Mouse (Mus musculus): ENCODE data around the gene Fkbp15. TPM values are rescaled to one million over a fixed set of nuclear protein-coding genes. Genes with fewer than 3 reads are reported as not detected.

Fkbp15 gene
- polyA plus RNA-seq, 2 experiments from 2014 or later = 36.9 to 38.3 TPM

DNA sequence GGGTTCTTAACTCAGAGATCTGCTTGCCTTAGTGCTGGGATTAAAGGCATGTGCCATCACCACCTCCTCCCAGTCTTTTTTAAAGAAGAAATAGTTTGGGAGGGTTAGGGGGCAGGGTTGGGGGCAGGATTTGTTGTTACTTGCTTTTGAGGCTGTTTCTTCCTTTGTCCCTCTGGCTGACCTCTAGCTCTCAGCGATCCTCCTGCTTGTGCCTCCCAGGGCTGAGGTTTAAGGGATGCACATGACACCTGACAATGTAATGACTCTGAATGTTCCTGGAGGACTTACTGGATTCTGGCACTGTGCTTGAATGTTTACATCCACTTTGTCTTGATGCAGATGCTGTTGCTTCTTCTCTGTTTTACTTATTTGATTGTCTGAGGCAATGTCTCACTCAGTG lies 12.1 kb upstream of the Fkbp15 start:
- ATAC-seq = no peak

DNA sequence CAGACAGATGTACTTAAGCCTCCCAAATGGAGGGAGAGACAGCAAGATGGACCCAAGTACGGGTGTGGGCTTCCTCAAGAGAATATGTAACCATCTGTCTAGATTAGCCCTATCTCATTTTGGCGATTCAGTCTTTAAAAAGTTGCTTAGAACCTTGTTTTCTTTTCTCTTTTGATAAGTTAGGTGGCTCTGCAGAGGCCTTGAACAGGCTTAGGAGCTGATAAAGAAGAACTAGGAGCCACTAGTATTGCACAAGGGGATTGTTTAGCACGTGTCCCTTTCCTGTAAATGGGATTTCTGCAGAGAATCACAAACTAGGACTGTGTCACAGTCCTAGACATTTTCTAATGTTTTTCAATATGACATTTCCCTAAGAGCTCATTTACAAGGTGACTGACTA lies 8.7 kb upstream of the Fkbp15 start:
- no peak for ATAC-seq

DNA sequence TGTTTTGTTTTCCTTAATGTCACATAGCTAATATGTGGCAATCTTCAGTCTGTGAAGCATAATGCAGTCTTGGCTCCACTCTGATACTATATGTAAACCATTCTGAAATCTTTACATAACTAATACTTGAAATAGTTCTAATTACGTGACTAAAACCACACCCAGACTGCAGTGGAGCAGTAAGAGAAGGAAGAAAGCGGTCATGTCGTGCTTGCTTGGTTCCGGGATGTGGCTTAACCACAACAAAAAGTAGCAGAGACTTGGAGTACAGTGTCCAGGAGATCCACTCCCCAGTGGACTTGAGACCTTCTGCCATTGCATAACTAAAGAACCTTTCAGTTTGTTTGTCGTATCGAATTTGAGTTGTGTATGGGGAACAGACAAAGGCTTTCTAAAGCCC lies 7.2 kb upstream of the Fkbp15 start:
- ATAC-seq = no peak

DNA sequence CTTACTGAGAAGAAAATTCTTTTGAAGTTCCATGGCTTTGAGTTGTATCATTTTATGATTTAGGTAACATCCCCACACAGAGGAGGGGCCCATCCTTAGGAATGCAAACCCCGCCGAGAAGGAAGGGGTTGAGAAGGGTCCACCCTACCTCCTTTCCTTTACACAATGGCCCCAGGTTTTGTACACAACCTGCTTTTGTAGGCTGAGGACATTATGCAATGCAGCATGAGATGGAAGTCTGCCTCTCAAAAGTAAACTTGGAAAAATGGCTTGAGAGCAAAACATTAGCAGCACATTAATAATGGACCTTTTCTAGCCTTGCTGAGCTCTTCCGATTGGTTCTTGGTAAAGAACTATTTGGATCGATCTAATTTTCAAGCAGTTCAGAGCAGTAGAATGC lies 5.9 kb upstream of the Fkbp15 start:
- ATAC-seq = no peak

DNA sequence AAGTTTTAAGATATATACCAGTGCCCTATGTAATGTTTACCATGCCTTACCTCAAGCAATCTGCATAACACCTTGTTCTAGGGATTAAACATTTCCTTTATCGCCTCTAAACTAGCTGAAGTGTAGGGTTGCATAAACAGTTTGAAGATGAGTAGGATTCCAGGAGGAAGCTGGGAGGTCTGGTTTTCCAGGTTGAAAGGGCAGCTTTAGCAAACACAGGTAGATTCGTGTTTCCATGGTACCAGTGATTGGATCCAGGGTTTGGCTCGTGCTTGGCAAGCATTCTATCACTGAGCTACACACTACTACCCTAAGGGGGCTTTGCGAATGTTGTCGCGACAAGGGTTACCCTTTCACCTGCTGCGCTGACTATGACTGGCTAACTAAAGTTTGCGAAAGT lies 4.0 kb upstream of the Fkbp15 start:
- no peak for ATAC-seq

DNA sequence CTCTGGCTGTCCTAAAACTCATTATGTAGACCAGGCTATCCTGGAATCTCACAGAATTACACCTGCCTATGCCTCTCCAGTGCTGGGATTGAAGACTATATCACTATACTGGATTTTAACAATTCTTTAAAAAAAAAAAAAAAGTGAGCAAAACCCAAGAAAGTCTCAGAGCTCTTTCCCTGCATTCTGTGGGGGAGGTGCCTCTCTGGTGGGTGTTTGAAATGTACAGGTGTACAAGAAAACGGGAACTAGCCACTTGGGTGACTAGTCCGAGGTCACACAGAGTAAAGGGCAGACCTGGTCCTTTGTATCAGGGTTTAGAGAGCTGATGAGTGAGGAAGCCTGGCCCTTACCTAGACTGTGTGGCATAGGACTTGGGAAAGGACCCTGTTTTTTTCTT lies 2.1 kb upstream of the Fkbp15 start:
- ATAC-seq = no peak

DNA sequence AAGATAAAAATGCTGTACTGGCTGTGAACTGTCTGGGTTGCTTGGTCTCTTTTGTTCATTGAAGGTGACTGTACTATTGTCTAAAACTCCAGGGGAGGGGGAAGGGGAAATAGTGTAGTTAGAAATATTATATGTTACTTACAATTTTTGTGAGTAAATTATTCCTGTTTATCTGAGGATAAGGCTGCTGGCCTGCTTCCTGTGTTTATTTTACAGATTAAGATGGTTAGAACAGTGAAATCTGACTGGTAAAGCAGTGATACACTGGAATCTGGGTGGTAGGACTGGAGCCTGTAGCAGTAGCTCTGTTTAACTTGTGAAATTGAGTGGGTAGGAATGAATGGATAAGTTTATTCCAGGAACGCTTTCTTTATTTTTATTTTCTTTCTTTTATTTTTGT lies 1.6 kb upstream of the Fkbp15 start:
- ATAC-seq = no peak

DNA sequence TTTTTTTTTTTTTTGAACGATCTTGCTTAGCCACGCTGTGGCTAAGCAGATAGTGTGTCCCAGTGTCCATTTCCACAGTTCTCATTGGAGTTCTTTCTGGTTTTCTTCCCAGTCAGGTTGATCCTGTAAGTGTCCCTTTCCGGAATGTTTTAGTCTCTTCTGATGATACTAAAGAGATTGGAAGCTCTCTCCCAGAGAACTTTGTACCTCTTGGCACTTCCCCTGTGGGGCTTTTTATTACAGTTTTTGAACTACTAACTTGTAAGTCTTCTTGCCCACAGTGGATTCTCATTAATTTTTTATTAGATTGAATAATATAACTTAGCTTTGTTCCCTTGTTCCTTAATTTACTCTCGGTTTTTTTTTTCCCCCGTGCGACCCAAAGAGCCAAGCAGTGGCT lies 1.2 kb upstream of the Fkbp15 start:
- no peak for ATAC-seq

DNA sequence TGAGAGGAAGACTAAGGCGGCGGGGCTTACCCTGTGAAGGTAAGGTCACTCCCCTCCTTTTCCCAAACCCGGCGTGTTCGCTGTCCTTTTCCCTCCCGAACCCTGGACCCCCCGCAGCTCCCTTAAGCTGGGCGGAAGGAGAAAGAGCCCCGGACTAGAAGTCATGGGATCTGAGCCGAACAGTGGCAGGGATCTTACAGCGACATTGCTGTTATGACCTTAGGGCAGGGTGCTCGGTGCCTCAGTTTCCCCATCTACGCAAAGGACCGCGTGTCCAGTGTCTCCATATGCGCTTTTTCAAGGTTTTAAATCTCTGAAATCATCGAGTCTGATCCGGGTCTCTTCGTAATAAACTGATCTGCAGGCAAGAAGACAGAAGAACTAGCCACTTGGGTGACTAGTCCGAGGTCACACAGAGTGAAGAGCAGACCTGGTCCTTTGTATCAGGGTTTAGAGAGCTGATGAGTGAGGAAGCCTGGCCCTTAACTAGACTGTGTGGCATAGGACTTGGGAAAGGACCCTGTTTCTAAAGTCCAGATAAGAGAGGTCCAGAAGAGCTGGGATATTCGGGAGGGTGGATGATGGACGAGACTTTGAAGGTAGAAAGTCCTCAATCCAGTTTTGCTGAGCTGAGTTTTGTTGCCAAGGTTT lies 582 bp upstream of the Fkbp15 start:
- ATAC-seq = no peak

DNA sequence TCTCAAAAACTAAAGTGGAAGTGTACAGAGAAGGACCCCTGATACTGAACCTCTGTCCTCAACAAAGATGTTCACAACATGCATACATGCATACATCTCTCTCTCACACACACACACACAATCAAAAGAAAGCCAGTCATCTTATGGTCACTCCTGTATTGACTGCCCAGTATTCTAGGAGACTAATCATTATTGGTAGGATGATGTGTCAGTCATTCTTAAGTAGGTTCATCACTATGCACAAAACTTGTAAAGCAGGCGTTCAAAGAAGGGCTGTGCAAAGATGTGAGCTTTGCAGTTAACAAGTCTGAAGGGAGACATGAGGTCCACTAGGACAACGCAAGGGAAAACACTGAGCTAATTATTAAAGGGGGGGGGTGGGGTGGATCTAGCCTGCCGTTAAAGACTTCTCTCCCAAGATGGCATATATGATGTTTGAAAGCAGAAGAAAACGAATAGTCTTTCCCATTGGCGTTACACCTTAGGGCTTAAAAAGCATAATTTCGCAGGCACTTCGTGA lies 1.0 kb downstream of the Fkbp15 start:
- ATAC-seq = no peak

DNA sequence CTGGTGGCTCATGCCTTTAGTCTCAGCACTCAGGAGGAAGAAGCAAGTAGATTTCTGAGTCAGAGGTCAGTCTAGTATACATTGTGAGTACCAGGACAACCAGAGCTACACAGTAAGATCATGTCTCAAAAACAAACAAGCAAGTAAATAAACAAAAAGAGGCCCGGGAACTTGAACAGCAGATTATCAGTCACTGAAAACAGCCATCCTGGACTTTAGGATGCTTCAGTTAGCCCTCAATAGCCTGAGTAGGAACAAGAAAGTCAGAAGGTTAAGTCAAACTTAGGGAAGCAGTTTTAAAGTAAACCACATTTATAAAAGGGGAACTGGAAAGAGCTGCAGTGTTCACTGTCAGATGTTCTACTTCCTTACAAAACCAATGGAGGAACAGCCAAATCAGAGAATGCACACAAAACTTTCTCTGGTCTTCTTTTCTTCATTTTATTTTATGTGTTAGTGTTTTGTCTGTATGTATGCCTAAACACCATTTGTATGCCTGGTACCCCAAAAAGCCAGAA lies 2.7 kb downstream of the Fkbp15 start:
- ATAC-seq = no peak

DNA sequence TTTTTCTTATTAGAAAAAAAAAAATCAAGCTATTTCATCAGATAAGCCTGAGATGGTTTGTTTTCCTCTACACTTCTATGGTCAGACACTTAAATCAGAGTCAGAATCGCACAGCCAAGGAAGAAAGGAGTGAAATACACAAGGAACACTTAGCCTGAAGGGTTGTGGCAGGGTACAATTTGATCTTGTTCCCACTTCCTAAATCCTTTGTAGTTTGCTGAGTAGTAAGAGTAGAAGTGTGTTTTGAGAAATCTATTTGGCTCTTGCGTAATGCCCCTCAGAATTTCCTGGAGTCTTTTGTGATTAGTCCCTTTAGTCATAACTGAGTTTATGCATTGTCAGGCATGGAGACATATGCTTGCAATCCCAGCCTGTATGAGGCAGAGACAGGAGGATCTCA lies 11.0 kb downstream of the Fkbp15 start:
- ATAC-seq = no peak

DNA sequence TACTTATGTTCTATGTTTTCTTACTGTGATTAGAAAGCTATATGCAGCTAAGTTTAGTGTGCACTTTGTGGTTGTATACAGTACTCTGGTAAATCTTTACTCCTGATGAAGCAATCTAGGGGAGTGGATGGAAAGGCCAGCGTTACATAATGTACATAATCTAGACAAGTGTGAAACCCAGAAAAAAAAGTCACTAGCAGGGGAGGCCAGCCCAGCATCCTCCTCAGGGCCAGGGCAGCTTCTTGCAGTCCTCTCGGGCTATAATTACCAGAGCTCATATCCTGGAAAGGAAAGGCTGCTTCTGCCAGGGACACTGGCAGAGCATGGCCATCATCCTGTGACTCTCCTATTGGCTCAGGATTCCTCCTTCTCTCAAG lies 12.0 kb downstream of the Fkbp15 start:
- ATAC-seq = no peak

DNA sequence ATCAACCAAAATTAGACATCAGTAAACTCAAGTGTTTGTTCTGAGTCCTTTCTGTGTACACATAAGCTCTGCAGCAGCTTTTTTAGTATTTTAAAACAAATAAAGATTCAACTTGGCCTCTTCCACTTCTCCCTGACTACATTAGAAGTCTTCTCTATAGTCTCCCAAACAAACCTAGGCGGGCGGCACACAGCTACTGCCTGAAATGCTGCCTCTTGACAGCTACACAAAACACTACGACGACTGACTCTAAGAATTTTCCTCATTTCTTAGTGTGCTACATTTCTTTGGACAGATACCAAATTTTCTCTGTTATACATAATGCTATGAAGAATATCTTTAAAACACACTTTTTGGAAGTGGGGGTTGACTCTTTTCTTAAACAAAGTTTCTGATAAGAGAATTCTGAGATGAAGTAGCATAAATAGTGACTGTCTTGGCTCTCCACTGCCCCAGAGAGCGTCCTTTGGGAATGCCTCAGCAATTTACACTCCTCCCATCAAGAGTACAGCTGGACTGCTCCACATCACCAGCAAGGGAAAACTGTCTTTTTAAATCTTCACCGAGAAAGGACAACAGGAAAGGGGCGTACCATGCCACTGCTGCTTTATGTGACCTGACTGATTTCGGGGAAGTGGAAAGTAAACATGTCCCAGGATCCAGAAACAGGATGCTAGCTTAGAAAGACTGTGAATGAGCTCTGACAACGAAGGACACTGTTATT lies 12.6 kb downstream of the Fkbp15 start:
- no peak for ATAC-seq

DNA sequence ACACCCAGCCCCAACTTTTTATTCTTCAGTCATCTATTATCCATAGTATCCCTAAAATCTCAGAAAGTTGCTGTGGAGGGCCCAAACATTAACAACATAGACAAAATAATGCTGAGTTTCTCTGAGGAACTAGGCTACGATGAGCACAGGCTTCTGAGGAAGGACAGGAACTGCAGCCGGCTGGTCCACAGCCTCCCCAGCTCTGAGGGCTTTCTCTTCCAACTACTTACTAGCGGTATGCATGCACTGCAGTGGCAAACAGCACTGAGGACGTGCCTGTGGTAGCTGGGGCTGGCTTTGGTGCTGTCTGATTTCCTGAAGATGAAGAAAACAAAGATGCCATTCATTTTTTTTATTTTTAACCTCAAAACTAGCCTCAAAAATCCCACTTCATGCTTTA lies 14.5 kb downstream of the Fkbp15 start:
- no peak for ATAC-seq

DNA sequence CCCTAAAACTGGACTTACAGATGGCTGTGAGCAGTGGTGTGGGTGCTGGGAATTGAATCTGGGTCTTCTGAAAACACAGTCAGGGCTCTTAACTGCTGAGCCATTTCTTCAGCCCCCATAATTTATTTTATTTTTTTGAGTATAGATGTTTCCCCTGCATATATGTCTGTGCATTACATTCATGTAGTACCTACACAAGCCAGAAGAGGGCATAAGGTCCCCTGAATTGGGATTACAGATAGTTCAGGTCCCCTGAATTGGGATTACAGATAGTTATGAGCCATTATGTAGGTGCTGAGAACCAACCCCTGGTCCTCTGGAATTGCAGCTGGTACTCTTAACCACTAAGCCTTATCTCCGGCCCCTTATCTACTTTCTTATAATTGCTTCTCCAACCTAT lies 16.3 kb downstream of the Fkbp15 start:
- ATAC-seq = no peak

DNA sequence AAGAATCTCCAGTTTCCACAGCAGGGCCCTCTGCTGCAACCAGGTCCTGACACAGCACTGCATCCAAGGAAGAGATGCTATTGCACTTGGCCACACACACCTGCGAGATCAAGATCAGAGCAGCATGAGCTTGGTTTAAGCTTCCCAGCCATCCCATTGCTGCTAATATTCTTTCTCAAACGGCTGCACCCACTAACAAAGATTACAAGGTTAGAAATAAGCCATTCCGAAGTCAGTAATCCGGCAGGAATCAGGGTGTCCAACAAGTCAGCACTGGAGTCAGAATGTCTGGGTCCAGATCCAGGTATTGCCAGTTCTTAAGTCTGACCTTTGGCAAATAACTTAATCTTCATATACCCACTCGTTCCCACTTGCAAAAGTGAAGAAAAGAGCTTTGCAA lies 21.8 kb downstream of the Fkbp15 start:
- ATAC-seq = no peak

DNA sequence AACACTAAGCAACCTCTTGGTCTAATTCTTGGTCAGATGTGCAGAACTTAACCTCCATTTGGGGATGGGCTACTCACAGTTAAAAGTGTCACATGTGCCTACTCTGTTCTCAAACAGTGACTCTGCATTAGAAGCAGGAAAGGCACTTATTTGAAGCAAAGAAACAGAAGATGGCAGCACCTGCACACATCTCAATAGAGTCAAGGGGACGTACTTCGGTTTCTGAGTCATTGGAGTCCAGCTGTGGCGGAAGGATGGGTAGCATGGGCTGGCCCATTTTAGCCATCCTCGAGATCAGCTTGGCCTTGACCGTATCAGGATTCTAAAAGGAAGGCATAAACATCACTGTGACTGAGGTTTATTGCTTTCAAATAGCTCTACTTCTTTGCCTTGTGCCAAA lies 28.4 kb downstream of the Fkbp15 start:
- no peak for ATAC-seq

DNA sequence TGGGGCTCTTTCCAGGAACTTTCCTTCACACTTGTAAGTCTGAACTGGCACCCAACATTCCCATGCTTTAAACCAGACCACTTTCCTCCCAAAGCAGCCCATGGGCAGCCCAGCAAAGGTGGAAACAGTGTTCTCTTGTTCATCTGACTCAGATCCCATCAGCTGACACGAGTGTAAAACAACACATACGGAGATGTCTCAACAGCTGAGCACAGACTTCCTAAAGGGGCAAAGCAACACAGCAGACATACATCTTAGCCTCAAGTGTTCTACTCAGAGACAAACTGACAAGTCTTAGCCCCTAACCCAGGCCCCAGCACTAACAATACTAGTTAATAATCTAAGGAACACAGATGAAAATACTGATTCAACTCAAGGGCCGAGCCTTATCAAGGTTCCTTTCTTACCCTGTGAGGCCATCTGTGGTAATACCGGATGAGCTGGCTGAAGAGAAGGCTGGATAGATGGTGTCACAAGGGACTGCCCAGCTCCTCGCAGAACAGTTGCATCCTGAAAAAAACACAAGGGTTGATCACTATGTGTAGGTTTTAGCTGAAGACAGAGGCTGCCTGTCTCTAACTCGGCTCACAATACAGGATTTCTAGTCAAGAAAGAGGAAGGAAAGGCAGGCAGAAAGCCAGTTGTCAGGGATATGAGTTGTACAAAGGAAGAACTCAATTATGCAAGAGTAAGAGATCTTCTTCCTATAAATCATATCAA lies 31.2 kb downstream of the Fkbp15 start:
- no peak for ATAC-seq

DNA sequence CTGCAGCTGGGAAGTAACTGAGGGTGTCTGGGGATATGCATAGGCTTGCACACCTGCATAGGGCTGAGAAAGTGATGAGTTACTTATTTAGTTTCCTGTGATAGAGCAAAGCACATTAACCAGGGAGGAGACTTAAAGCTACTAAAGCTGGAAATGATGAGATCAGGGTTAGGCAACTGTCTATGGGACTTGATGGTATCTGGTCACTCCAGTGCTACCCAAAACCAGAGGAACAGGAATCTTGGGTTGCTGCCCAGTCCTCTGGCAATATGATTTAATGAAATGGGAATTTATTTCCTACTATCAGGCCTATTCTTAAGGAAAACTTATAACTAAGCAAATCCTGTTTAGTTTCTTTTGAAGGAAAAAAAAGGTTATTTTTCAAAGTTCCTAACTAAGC lies 34.2 kb downstream of the Fkbp15 start:
- no peak for ATAC-seq

DNA sequence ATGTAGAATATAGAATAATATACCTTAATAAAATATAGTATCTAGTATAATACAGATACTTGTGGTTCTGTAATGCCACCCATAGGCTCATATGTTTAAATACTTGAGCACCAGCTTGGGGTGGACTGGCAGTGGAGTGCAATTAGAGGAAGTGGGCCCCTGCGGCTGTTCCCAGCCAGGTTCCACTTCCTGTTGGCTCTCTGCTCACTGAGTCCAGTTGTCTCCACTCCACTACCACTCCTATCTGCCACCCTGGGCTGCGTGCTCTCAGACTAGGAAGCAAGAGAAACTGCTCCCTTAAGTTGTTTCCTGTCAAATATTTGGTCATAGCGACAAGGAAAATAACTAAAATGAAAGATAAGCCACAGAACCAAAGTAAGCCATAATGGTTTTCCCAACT lies 37.7 kb downstream of the Fkbp15 start:
- ATAC-seq = no peak

DNA sequence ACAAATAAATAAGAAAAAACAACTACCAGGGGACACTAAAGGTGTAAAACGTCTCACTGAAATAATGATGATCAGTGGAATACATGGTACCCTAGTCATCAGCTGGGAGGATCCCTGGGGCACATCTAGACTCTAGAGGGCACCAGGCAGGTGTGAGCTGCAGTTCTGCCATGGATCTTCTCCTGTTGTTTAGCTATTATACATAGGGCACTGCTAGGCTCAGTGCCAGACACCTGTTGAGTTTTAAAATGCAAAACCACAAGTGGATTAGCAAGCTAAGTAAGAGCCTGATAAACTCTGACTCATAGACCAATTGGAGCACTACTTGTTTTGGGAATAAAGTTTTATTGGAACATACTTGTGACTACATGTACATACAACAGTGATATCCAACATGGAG lies 42.1 kb downstream of the Fkbp15 start:
- ATAC-seq = no peak

DNA sequence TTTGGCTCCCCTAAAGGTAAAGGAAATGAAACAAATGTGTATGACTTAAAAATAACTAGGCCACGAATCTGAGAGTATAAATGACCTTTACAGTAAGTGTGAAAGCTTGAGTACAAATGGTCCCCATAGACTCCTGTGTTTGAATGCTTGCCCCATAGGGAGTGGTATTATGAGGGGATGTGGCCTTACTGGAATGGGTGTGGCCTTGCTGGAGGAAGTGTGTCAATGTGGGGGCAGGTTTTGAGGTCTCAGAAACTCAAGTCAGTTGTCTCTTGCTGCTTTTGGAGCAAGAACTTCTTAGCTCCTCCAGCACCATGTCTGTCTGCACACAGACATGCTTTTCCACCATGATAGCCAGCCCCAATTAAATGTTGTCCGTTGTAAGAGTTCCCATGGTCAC lies 43.9 kb downstream of the Fkbp15 start:
- no peak for ATAC-seq

DNA sequence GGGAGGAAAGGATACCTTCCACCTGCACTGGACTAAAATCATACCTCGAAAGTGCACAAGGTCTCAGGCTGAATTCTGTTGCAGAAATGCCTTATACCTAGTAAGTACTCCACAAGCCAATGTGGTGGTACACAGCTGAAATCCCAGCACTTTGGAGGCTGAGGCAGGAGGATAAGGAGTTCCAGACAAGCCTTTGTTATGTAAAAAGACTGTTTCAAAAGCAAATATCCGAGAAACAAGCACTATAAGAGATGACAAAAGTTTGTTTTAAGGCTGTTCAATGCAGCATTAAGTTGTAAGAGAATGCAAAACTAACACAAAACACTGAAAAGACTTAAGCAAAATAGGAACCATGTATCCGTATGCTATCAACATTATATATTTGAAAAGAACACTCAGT lies 45.8 kb downstream of the Fkbp15 start:
- no peak for ATAC-seq

Measured in activated CD4-positive, CD25-positive, alpha-beta regulatory T cell, adult 4 months (primary cell).